Mouse (Mus musculus) heart, postnatal 25 days (tissue): Measurements from ENCODE around the gene P3h3. TPM values are rescaled to one million over a fixed set of nuclear protein-coding genes. Genes with fewer than 3 reads are reported as not detected.
"Not testable (repeated sequence)": the region's sequence is repeated elsewhere in the genome, so short reads cannot be mapped to it uniquely, and the experiment has no call there.

Experiments used
- DNase-seq: peaks from one replicate; pipeline ENCODE4 v3.0.0; 2022; ENCODE audit warnings: low spot score
- intact Hi-C: fragments of 180-260 bp; cut with DNase I; formaldehyde crosslinking; loops from one replicate; pipeline ENCODE4 v1.15.1; 2025
- total RNA-seq, 2 experiments: library from RNA; stranded (reverse); gene quantifications; 2 replicates each; pipeline ENCODE4 v1.2.3; 2021

The P3h3 gene
- total RNA-seq, 2 experiments from 2014 or later = 12.3 to 13.5 TPM

- intact Hi-C loops = no loop called here
- no peak for DNase-seq
Measured at GRCm38 (mm10) chr6:124836411-124836810, 21.1 kb downstream of the P3h3 start.

- intact Hi-C loops = no loop called here
Measured at GRCm38 (mm10) chr6:124835531-124835930, 22.0 kb downstream of the P3h3 start.

GRCm38 (mm10) chr6:124834512-124835081 is 23.0 kb downstream of the P3h3 start:
- DNase-seq = no peak
- intact Hi-C loops = no loop called here

More at GRCm38 (mm10) chr6:124835531-124835930, 22.0 kb downstream of the P3h3 start:
- no peak for DNase-seq

- no peak for DNase-seq
- intact Hi-C loops = no loop called here
Measured at GRCm38 (mm10) chr6:124831649-124832048, 25.9 kb downstream of the P3h3 start.

- DNase-seq, intact Hi-C loops: not testable (repeated sequence)
Measured at GRCm38 (mm10) chr6:124831199-124831598, 26.4 kb downstream of the P3h3 start.

- intact Hi-C loops = no loop called here
- peak; percentile 95 for DNase-seq
Measured at GRCm38 (mm10) chr6:124829799-124830700, 27.5 kb downstream of the P3h3 start.

- intact Hi-C loops = no loop called here
- DNase-seq = peak; percentile 99
Measured at GRCm38 (mm10) chr6:124828868-124829798, 28.4 kb downstream of the P3h3 start, which contains the start of the genes Usp5 and Cdca3. Gene Usp5, minus strand, starts transcription at chr6:124829484. Gene Cdca3, plus strand, starts transcription at chr6:124829547.

- intact Hi-C loops = no loop called here
Measured at GRCm38 (mm10) chr6:124828101-124828592, 29.4 kb downstream of the P3h3 start.

GRCm38 (mm10) chr6:124822049-124822448 is 35.5 kb downstream of the P3h3 start:
- no peak for DNase-seq
- intact Hi-C loops = no loop called here

More at GRCm38 (mm10) chr6:124828101-124828592, 29.4 kb downstream of the P3h3 start:
- no peak for DNase-seq

GRCm38 (mm10) chr6:124820891-124821290 is 36.7 kb downstream of the P3h3 start:
- intact Hi-C loops = no loop called here

GRCm38 (mm10) chr6:124817971-124818370 is 39.6 kb downstream of the P3h3 start:
- no peak for DNase-seq
- intact Hi-C loops = no loop called here

More at GRCm38 (mm10) chr6:124820891-124821290, 36.7 kb downstream of the P3h3 start:
- DNase-seq = no peak

GRCm38 (mm10) chr6:124817563-124817962 is 40.0 kb downstream of the P3h3 start:
- no peak for DNase-seq
- intact Hi-C loops = no loop called here

GRCm38 (mm10) chr6:124817125-124817524 is 40.4 kb downstream of the P3h3 start:
- intact Hi-C loops = no loop called here
- no peak for DNase-seq

GRCm38 (mm10) chr6:124816611-124817010 is 40.9 kb downstream of the P3h3 start:
- no peak for DNase-seq
- intact Hi-C loops = no loop called here

- no peak for DNase-seq
- intact Hi-C loops = no loop called here
Measured at GRCm38 (mm10) chr6:124814858-124815774, 42.4 kb downstream of the P3h3 start.

GRCm38 (mm10) chr6:124814448-124814847 is 43.1 kb downstream of the P3h3 start:
- no peak for DNase-seq
- intact Hi-C loops = no loop called here

GRCm38 (mm10) chr6:124813933-124814332 is 43.6 kb downstream of the P3h3 start, which contains the start of gene Tpi1:
Gene Tpi1, minus strand, starts transcription at chr6:124814296.
- peak; percentile 86 for DNase-seq
- intact Hi-C loops = no loop called here

GRCm38 (mm10) chr6:124813496-124813895 is 44.1 kb downstream of the P3h3 start:
- intact Hi-C loops = no loop called here
- no peak for DNase-seq

GRCm38 (mm10) chr6:124812848-124813247 is 44.7 kb downstream of the P3h3 start:
- no peak for DNase-seq
- intact Hi-C loops = no loop called here
